Mouse (Mus musculus) thymus, postnatal 4 days (tissue): ENCODE results near the gene Gm17949.

Experiments
- DNase-seq: peaks from one replicate; pipeline ENCODE4 v3.0.0; 2021

The Gm17949 gene

GRCm38 (mm10) chr17:57051679-57052078 lies 40.4 kb downstream of the Gm17949 start:
- peak; percentile 52 for DNase-seq

DNA sequence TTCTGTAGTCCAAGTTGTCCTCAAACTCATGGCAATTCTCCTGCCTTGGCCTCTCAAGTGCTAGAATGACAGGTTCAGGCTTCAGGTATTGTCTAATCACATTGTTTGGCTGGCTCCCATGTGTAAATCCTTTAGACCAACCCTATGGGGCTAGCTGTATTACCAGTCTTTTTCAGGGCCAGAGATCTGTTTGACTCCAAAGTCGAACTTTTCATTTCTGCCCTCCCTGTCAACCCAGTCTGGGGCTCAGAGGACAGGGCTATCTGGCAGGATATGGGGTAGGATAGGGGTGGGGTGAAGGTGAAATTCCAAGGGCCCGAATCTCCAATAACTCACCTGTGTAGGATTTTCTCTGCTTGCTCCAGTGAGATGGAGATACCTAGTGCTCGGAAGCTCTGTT lies 45.0 kb downstream of the Gm17949 start:
- DNase-seq = no peak

DNA sequence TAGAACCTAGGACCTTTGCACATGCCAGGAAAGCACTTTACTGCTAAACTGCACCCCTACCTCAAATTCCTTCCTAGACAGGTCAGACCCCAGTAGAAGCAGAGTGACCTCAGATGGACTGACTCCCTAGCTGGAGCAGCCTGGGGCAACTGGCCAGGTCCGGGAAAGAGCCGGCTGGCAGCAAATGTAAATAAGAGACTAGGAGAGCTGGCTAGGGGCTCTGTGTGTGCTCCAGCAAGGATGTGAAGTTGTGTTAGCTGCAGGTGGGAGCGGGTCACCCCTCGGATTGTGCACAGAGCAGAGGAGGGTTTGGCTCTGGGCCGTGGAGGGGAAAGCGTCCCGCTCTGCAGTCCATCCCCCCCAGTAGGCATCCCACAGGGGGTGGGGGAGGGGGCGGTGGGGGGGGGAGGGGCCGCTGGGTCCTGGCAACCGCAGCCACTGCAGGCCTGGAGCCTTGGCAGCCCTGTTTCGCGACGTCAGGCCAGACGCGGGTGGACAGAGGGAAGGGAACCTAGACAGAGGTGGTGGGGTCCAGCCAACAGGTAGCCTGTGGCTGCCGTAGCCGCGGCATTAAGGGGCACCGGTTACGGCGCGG lies 47.7 kb downstream of the Gm17949 start, which contains the start of gene Crb3:
Gene Crb3, plus strand, starts transcription at position 215 of the 595 bp plus-strand sequence.
- DNase-seq = no peak

DNA sequence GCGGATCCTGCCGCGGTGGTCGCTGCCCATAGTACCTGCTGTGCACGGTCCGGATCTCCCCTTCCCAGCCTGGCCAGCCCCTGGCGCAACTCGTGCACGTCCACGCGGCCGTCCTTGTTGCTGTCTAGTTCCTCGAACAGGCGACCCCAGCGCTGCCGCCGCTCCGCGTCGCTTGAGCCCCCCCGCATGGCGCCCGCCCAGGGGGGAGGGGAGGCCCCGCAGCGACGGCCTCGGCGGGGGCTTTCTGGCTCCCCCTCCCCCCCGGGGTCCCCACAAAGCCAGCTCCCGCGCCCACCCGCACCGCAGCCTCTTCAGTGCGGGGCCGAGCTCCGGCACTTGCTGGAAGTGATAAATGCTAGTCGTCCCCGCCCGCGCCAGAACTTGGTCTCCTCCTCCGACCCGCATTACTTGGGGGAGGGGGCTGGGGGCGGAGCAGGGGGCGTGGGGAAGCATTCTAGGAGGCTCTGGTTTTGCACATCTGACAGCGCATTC lies 48.3 kb downstream of the Gm17949 start, which contains the start of gene Slc25a23:
Gene Slc25a23, minus strand, starts transcription at position 378 of the 492 bp plus-strand sequence.
- peak; percentile 85 for DNase-seq

GRCm38 (mm10) chr17:57060231-57060801 lies 49.0 kb downstream of the Gm17949 start:
- peak; percentile 98 for DNase-seq

- DNase-seq = peak; percentile 31
These were observed 49.8 kb downstream of the Gm17949 start for GRCm38 (mm10) chr17:57061069-57061468.

DNA sequence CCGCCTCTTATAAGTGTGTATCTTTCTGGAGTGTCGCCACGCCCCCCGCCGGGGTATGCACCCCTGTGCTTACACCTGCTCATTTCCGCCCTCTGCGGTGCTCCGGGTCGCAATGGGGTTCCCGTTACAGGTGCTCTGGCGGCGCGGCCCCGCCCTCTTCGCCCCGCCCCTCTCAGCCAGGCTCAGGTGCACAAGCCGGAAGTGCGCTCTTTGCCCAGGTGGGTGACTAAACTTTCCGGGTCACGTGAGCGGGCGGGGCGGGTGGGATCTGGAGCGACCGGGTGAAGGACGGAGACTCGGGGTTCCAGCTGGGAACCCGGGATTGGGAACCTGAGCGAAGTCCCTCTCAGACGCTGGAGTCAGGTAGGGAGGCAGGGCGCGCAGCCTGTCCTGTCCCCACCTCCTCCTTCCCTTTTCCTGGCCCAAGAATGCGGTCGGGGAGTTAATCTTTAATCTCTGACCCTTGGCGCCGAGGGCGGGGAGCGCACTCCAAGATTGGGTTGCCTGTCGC lies 50.8 kb downstream of the Gm17949 start:
- peak; percentile 74 for DNase-seq

- peak; percentile 29 for DNase-seq
These were observed 51.3 kb downstream of the Gm17949 start for GRCm38 (mm10) chr17:57062548-57062947.

DNA sequence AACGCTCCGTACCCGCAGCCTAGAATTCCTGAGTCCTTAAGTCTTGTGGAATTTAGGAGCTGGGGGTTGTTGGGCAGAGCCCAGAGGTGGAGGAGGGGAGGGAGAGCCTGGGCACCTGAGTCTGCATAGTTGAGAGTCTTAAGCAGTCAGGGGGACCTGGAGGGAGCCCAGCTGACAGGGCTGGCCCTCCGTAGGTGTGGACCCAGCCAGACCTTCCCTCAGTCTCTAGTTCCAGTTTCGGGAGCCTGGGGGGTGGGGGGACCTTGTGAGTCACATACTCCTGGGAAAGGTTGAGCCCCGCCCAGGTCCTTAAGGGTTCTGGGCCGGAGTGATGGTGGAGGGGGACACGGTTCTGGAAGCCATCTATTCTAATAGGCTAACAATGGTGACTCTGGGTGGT lies 51.8 kb downstream of the Gm17949 start:
- DNase-seq = peak; percentile 17

GRCm38 (mm10) chr17:57066908-57067307 lies 55.6 kb downstream of the Gm17949 start:
- DNase-seq = no peak

DNA sequence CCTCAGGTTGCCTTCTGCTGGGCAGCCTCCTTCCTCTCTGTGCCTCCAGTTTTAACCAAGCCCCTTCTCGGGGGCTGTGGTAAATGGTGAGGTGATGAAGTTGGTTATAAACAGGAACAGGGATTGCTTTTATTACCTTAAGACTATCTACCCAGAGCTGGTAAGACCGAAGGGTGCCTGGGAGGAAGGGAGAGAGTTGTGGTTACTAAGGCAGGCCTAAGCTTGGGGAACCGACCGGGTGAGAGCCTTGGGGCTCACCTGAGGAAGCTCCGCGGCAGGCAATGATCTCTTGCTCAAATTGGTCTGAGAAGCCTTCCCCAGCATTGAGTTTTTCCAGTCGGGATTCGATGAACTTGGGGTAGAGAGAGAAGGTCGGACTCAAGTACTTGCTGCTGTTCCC lies 59.0 kb downstream of the Gm17949 start:
- no peak for DNase-seq

GRCm38 (mm10) chr17:57070699-57071098 lies 59.4 kb downstream of the Gm17949 start:
- DNase-seq = peak; percentile 77
